Mouse (Mus musculus) macrophage (primary cell): ENCODE data around the gene Foxj1. TPM values are rescaled to one million over a fixed set of nuclear protein-coding genes. Genes with fewer than 3 reads are reported as not detected.

ENCODE experiments used
- H3K27ac ChIP-seq: fragments of 350-480 bp; formaldehyde crosslinking; 2 replicates; pipeline ENCODE4 v1.9.0; 2021
- H3K36me3 ChIP-seq: fragments of 350-480 bp; formaldehyde crosslinking; 2 replicates; pipeline ENCODE4 v1.9.0; 2021; ENCODE audit errors: inconsistent target
- H3K4me3 ChIP-seq: fragments of 350-480 bp; formaldehyde crosslinking; 2 replicates; pipeline ENCODE4 v1.9.0; 2021; ENCODE audit errors: inconsistent target
- H3K79me2 ChIP-seq: fragments of 350-480 bp; formaldehyde crosslinking; 2 replicates; pipeline ENCODE4 v1.9.0; 2021; ENCODE audit errors: inconsistent target
- WGBS: methylation state at CpG from one replicate; pipeline ENCODE4 v1.1.7; 2026; ENCODE audit warnings: inconsistent platforms; ENCODE audit not compliant: missing documents; 5-methylcytosine and 5-hydroxymethylcytosine counted together
- polyA plus RNA-seq: library from polyadenylated mRNA; stranded (reverse); fragments of 250-400 nt; gene quantifications from 3 replicates; pipeline ENCODE4 v1.2.4, GENCODE M21; 2018; ENCODE audit warnings: inconsistent platforms

Gene Foxj1
- polyA plus RNA-seq, 1 experiment from 2014 or later, result not detected

DNA sequence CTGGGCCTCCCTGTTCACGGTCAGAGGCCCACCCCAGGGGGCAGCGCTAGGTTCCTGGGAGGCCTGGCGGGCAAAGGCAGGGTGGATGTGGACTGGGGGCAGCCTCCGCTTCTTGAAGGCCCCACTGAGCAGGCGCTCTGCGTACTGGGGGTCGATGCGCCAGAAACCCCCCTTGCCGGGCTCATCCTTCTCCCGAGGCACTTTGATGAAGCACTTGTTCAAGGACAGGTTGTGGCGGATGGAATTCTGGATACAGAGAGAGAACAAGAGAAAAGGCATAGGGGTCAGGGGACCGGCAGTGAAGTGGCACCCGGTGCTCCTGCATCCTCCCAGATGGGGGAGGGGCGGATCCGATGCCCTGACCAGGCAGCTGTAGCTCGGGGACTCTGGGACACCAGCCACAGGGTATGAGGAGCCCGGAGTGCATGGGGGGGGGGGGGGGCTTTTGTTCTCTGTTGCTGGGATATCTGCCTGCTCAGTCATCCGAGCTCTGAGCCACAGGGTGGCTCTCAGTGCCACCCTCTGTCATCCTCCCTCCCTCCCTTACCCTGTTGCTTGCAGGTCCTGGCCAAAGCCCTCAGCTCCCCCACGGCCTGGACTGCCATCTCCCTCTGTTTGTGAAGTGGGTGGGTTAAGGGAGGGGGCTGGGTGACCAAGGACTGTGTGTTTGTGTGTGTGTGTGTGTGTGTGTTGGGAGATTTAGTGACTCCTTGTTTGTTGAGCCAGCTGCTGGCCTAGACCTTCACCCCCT is 2.8 kb downstream of the Foxj1 start:
- WGBS, result 94% methylated on average over 15 of the region's 19 CpGs
- Histone ChIP-seq H3K36me3 (no peaks in the 10 kb centered on the region), H3K4me3 (no peak overlapping the region), H3K27ac (no peak overlapping the region), H3K79me2 (no peaks in the 10 kb centered on the region)

DNA sequence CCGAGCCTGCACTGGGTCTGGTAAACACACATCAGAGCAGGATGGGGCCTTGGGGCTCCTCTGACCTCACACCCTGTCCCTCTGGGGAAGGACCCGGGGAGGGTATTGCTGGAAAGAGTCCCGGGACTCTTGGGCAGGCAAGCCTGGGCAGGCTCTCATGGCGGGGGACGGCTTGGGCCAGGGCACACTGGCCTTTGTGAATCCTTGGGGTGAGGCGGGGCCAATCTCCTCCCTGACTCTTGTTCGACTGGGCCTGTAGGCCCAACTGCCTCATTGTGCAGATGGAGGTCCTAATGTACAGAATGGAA is 5.0 kb downstream of the Foxj1 start:
- WGBS, result 90% methylated on average over 7 of the region's 7 CpGs
- Histone ChIP-seq H3K36me3 (no peaks in the 10 kb centered on the region), H3K4me3 (no peak overlapping the region), H3K79me2 (no peaks in the 10 kb centered on the region), H3K27ac (no peak overlapping the region)

DNA sequence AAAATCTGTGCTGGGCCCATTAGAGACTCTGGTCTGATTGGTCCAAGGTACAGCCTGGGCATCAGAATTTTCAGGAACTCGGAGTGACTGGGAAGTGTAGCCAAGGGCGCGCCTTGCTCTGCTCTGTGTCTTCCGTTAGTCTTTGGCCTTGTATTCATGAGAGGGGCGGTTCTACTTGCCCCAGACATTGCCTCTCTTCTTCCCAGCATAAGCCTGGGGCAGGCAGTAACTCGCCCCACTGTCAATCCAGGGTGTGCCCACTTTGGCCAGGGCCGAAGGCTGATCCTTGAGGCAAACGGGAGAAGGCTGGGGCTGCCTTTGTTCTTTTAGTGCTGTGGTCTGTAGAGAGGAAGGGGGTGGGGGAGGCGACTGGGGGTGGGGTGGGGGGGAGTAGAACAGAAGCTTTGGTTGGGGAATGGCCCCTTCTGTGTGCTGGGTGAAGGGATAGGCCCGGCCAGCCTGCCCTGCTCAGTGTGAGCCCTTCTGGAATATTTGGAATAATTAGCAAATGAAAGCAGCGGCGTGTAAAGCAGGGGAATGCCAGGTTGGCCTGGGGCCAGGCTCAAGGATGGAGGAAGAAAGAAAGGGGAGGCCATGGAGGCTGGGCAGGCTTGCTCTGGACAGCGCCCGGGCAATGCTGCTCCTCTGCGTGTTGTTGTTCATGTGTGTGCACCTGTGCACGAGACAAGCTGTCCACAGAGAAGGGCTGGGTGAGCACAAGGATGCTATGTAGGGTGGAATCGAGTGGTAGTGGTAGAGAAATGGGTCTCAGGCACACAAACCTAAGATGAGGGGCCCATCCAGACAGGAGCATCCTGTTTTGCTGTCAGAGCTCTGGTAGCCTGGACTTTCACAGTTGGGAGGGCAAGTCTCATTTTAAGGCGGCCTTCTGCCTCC is 5.6 kb downstream of the Foxj1 start:
- 89% methylated on average over 17 of the region's 18 CpGs for WGBS
- no peak overlapping the region for H3K27ac ChIP-seq
- H3K4me3 ChIP-seq, result no peak overlapping the region
- H3K36me3 ChIP-seq, result no peaks in the 10 kb centered on the region
- H3K79me2 ChIP-seq, result no peaks in the 10 kb centered on the region

DNA sequence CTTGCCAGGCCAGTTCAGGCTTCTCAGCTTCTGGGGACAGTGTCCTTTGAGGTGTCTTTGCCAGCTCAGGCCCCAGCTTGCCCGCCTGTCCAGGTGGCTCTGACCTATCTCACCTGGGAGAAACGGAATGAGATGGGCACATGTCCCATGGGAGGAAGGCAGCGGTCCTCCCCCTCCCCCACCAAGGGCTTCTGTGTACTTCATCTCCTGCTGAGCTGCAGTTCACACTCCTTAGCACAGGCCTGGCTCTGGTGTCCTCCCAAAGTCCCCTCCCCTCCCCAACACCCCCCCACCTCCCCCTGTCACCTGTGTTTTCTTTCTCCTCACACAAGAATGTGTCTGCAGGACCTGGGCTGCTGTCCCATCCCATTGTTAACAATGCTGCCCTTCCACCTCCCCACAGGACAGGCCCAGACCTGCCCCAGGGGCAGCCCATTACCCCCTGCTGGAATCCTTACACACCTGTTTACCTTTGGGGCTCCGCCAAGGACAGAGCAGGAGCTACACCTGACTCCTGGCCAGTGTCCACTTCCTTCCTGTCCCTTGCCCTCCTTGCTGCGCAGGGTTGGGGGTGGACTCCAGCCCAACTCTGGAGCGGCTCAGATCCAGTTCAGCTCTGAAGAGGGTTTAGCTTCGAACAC is 8.1 kb downstream of the Foxj1 start:
- Histone ChIP-seq H3K79me2 (no peaks in the 10 kb centered on the region), H3K36me3 (no peaks in the 10 kb centered on the region)
- 94% methylated on average over 6 of the region's 7 CpGs for WGBS

DNA sequence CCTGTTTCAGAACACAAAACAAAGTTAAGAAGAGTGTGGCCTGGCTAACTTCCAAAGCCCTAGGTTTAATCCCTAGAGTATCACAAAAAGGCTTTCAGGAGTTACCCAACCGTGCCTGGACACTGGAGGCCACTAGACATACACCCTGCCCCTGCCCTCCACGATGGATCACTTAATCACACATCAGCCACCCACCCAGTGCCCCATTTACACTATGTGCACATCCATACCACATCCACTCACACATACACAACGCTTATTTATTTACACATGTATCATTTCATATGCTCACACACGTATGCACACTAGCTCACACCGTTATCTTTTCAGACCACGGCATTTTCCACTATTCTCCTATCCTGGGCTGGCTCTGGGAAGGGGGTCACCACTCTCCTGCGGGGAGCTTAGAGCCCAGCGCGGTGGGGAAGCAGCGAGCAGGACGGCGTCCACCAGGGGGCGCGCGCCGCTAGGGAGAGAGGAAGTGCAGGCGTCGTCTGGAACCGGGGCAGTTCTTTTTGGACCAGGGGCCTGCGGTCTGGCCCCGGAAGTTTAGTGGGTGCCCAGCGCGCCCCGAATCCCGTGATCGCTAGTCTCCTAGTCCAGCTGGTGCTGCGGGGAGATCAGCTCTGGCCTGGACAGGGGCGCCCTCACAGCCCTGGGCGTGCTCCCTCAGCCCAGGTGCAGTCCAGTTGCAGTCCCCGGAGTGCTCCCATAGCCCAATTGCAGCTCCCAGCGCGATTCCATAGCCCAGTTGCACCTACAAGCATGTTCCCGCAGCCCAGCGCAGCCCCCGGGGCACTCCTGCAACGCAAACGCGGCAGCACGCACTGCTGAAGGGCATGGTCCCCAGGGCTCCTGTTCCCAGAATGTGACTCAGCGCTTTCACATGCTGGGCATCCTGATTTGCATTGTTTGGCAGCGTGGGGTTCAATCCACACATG is 16.2 kb downstream of the Foxj1 start:
- WGBS, result 3% methylated on average over 34 of the region's 41 CpGs
- no peaks in the 10 kb centered on the region for H3K36me3 ChIP-seq
- no peak overlapping the region for H3K27ac ChIP-seq
- H3K79me2 ChIP-seq, result no peaks in the 10 kb centered on the region
- no peak overlapping the region for H3K4me3 ChIP-seq

More for the DNA sequence above, 8.1 kb downstream of the Foxj1 start:
- Histone ChIP-seq H3K27ac (no peak overlapping the region), H3K4me3 (no peak overlapping the region)

DNA sequence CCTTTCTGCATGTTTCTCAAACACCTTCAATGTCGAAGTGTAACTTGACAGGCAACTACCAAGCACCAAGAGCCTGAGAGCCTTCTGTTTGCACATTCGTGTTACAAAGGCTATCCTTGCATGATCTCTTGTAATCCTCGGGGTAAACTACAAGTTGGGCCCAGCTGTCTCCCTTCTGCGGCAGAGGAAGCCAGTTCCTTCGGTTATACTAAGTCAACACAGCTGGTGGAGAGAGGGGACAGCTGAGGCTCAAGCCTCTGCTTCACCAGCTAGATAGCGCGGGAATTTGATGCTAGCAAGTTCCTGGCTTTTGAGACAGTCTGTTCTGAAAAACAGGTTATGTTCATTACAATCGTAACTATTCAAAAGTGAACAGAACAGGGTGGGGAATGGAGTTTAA is 22.8 kb downstream of the Foxj1 start:
- Histone ChIP-seq H3K4me3 (no peak overlapping the region), H3K79me2 (no peaks in the 10 kb centered on the region), H3K36me3 (no peaks in the 10 kb centered on the region), H3K27ac (no peak overlapping the region)
- WGBS, result 76% methylated on average over 8 of the region's 8 CpGs

DNA sequence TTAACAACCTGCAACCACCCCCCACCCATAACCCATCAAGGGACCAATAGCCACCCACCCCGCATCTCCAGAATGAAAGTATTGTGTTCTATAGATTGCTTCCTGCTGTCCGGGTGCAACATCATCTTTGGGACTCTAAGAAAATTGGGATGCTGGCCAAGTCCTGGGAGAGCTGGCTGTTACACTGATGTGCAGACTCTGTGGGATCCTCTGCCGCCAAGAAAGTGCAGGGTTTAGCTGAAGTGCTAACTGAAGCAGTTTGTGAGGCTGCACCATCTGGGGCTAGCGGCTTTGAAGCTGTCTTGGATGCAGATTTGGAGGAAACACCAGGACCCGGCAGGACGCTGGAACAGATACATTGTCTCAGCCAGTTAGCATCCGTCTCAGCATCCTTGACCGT is 24.0 kb downstream of the Foxj1 start:
- Histone ChIP-seq H3K79me2 (peaks cover 3% of the 10 kb centered on the region; the same call in 1 of the 2 replicates), H3K27ac (no peak overlapping the region), H3K36me3 (no peaks in the 10 kb centered on the region), H3K4me3 (no peak overlapping the region)
- WGBS, result 86% methylated on average over 8 of the region's 8 CpGs

DNA sequence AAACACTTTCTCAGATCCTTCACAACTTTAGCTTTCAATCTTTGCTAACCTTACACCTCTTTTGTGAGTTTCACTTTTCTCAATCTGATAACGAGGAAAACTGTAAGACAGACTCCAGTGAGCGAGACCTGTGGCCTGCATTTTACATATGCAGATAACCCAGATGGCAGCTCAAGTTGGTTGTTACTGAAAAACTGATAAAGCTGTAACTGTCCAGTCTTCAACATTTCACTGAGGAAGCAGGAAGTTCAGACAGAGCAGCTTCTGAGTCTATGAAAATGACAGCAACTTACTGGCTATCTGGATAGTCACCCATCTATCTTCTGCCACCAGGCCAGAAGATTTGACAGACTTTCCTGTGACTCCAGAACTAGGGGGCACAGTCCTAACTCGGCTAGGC is 25.6 kb downstream of the Foxj1 start:
- Histone ChIP-seq H3K79me2 (peaks cover 12% of the 10 kb centered on the region; the same call in 1 of the 2 replicates), H3K36me3 (peaks cover under 1% of the 10 kb centered on the region; the same call in 1 of the 2 replicates), H3K27ac (no peak overlapping the region), H3K4me3 (no peak overlapping the region)
- WGBS, result 87% methylated on average over 3 of the region's 3 CpGs

DNA sequence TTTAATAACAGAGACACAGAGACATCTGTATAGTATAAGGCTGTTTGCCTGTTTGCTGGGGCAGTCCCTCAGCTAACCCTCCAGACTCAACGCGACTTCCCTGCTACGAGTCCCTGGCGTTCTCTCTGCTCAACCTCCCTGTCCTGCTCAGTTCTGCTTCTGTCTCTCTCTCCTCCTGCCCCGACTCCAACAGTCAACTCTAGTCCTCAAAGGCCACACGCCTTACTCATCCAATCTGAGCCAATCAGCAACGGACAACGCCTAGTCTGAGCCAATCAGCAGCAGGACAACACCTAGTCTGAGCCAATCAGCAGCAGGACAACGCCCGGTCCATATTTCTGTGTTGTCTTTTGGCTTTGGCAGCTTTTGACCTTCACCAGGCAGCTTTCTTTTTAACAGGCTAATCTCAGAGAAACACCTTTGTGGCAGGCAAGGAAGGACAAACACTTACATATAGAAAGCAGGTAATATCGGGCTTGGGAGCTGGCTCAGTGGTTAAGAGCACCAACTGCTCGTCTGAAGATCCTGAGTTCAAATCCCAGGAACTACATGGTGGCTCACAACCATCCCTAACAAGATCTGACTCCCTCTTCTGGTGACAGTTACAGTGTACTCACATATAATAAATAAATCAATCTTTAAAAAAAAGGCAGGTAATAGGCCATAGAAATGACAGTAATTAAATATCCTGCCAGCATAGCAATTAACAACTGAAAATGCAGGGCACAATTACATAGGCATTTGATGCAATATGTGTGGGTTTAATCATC is 27.3 kb downstream of the Foxj1 start:
- peaks cover 12% of the 10 kb centered on the region; the same call in 1 of the 2 replicates for H3K79me2 ChIP-seq
- no peak overlapping the region for H3K4me3 ChIP-seq
- H3K27ac ChIP-seq, result no peak overlapping the region
- peaks cover 17% of the 10 kb centered on the region for H3K36me3 ChIP-seq
- 90% methylated on average over 12 of the region's 12 CpGs for WGBS

DNA sequence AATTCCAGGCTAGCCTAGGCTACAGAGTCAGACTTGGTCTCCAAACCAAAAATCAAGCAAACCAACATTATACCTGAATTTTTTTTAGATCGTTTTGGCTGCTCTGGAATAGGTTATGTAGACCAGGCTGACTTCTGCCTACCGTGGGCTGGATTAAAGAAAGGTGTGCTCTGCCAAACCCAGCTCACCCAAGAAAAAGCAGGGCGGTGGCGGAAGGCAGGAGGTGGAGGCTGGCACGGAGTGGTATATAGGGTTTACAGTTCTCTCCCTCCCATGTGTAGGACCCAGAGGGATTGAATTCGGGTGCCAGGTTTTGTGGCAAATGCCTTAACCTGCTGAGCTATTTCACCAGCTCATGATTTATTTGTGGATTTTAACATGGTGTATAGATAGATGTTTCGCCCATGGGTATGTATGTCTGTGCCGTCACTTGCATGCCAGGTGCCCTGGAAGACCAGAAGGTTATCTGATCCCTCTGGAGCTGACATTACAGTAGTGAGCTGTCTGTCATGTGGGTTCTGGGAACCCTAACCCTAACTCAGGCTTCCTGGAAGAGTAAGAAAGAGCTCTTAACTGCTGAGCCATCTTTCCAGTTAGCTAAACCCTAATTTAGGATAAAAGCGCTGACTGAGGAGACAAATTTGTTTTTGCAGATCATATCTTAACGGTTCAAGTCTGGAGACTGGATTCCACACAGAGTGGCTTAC is 28.0 kb downstream of the Foxj1 start, which contains the start of gene Exoc7:
TSS of gene Exoc7 (minus strand) at position 215 of the 707 bp plus-strand sequence.
- Histone ChIP-seq H3K27ac (peak within 1 kb of the TSS; percentile 43), H3K4me3 (peak within 1 kb of the TSS; percentile 96), H3K79me2 (peaks cover 12% of the 10 kb centered on the region; the same call in 1 of the 2 replicates), H3K36me3 (peaks cover 25% of the 10 kb centered on the region)
- WGBS, result 85% methylated on average over 10 of the region's 10 CpGs

DNA sequence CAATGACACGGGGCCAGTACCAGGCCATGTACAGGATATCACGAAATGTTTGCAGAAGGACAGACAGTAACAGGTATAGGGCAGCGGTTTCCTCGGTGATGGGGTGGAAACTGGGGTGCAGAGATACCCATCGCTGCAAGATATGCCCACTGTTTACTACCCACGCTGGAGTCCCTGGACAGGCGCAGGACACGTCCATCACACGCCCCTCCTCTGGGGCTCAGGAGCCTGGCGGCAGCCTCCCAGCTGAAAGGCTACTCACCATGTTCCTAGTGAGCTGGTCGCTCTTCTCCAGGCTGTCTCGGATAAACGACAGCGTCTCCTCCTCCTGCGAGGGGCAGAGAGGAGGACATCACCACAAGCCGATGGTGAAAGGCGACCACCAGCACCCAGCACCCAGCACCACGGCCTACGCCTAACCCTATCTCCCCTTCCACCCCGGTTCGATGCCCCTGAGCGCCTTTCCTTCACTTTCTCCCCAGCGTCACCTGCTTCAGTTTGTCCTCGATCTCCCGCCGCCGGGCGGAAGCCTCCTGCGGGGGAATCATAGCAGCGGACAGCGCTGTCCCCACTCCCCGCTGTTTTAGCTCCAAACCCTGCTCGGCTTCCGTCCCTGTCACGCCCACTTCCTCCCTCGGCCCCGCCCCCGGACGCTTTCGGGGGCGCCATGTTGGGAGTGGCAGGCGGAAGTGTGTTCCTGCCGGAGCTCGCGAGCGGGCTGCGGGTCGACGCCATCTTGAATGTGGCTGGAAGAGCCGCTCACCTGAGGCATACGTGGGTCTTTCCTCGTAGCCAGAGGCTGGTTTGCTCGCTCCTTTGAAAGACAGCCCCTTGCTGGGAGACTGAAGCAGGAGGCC is 28.8 kb downstream of the Foxj1 start:
- whole genome bisulfite sequencing, result 3% methylated on average over 52 of the region's 53 CpGs
- peak overlapping the region; percentile 43 for H3K27ac ChIP-seq
- H3K36me3 ChIP-seq, result peaks cover 33% of the 10 kb centered on the region
- H3K4me3 ChIP-seq, result peak overlapping the region; percentile 96
- peaks cover 12% of the 10 kb centered on the region; the same call in 1 of the 2 replicates for H3K79me2 ChIP-seq

DNA sequence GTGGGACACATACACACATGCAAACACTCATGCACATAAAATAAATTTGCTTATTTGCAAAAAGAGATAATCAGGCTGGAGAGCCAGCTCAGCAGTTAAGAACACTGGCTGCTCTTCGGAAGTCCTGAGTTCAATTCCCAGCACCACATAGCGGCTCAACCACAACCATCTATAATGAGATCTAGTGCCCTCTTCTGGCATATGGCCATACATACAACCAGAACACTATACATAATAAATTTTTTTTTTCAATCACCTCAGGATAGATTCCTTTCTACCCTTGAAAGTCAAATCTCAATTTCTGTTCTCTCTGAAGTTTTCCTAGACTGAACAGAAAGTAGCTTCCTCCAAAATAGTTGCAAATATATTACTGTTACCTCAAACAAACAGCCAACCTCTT is 29.8 kb downstream of the Foxj1 start:
- Histone ChIP-seq H3K27ac (no peak overlapping the region), H3K36me3 (peaks cover 42% of the 10 kb centered on the region), H3K79me2 (peaks cover 12% of the 10 kb centered on the region; the same call in 1 of the 2 replicates), H3K4me3 (peak overlapping the region; percentile 96)
- 92% methylated on average over 2 of the region's 2 CpGs for WGBS
